Mouse (Mus musculus) WW6 (cell line): ENCODE data around the gene Wrap53.
"Not testable (repeated sequence)": the region's sequence is repeated elsewhere in the genome, so short reads cannot be mapped to it uniquely, and the experiment has no call there.

Source experiments
- DNase-seq: peaks from one replicate; pipeline ENCODE4 v3.0.0-alpha.2; 2013; ENCODE audit warnings: low read depth, low spot score

Wrap53 gene

GRCm38 (mm10) chr11:69564391-69564790 lies 15.7 kb downstream of the Wrap53 start:
- no peak for DNase-seq

GRCm38 (mm10) chr11:69563373-69563772 lies 16.7 kb downstream of the Wrap53 start:
- DNase-seq = no peak

- DNase-seq = no peak
Observed at GRCm38 (mm10) chr11:69560896-69561854, 18.9 kb downstream of the Wrap53 start.

- DNase-seq = no peak
Observed at GRCm38 (mm10) chr11:69559851-69560765, 19.9 kb downstream of the Wrap53 start, which contains the start of gene Efnb3. Gene Efnb3 (minus strand): TSS chr11:69560205.

GRCm38 (mm10) chr11:69559183-69559582 lies 20.9 kb downstream of the Wrap53 start:
- no peak for DNase-seq

- no peak for DNase-seq
Observed at GRCm38 (mm10) chr11:69558756-69559155, 21.3 kb downstream of the Wrap53 start.

- DNase-seq = no peak
Observed at GRCm38 (mm10) chr11:69557381-69557958, 22.6 kb downstream of the Wrap53 start.

- DNase-seq = no peak
Observed at GRCm38 (mm10) chr11:69554539-69555140, 25.4 kb downstream of the Wrap53 start.

- no peak for DNase-seq
Observed at GRCm38 (mm10) chr11:69553341-69553721, 26.7 kb downstream of the Wrap53 start.

GRCm38 (mm10) chr11:69552622-69553340 lies 27.3 kb downstream of the Wrap53 start:
- DNase-seq = no peak

- DNase-seq = no peak
Observed at GRCm38 (mm10) chr11:69551310-69551709, 28.7 kb downstream of the Wrap53 start.

GRCm38 (mm10) chr11:69549060-69549656 lies 30.9 kb downstream of the Wrap53 start, which contains the start of gene Dnah2:
Gene Dnah2 (minus strand): TSS chr11:69549110.
- DNase-seq = no peak

GRCm38 (mm10) chr11:69547071-69547470 lies 33.0 kb downstream of the Wrap53 start:
- no peak for DNase-seq

- no peak for DNase-seq
Observed at GRCm38 (mm10) chr11:69546423-69547053, 33.5 kb downstream of the Wrap53 start.

GRCm38 (mm10) chr11:69545957-69546356 lies 34.1 kb downstream of the Wrap53 start:
- no peak for DNase-seq

GRCm38 (mm10) chr11:69543598-69543997 lies 36.5 kb downstream of the Wrap53 start:
- no peak for DNase-seq

- DNase-seq = not testable (repeated sequence)
Observed at GRCm38 (mm10) chr11:69541741-69542140, 38.3 kb downstream of the Wrap53 start.

- no peak for DNase-seq
Observed at GRCm38 (mm10) chr11:69540700-69541099, 39.4 kb downstream of the Wrap53 start.

GRCm38 (mm10) chr11:69534990-69535389 lies 45.1 kb downstream of the Wrap53 start:
- no peak for DNase-seq
